Mouse (Mus musculus) myocyte (in vitro differentiated cells): ENCODE data around the gene Pkd1l2. TPM values are rescaled to one million over a fixed set of nuclear protein-coding genes. Genes with fewer than 3 reads are reported as not detected.

Experiments
- H3K27me3 ChIP-seq: one replicate; pipeline ENCODE4 v1.6.1; 2011; ENCODE audit not compliant: control insufficient read depth, insufficient read depth, insufficient read length
- H3K36me3 ChIP-seq: one replicate; pipeline ENCODE4 v1.6.1; 2011; ENCODE audit not compliant: control insufficient read depth, insufficient read depth
- H3K4me2 ChIP-seq: one replicate; pipeline ENCODE4 v1.6.1; 2011; ENCODE audit warnings: low read depth, control low read depth
- H3K4me3 ChIP-seq: one replicate; pipeline ENCODE4 v1.5.1; 2011; ENCODE audit warnings: mild to moderate bottlenecking, control low read depth, moderate library complexity
- H3K79me2 ChIP-seq: one replicate; pipeline ENCODE4 v1.6.1; 2011; ENCODE audit not compliant: control insufficient read depth, insufficient read depth
- H3ac ChIP-seq: one replicate; pipeline ENCODE4 v1.6.1; 2011; ENCODE audit not compliant: control insufficient read depth, insufficient read length
- CEBPB ChIP-seq: IDR thresholded peaks from 2 replicates; pipeline ENCODE4 v1.6.1; 2011; ENCODE audit warnings: mild to moderate bottlenecking, moderate library complexity; ENCODE audit not compliant: poor library complexity, insufficient read depth, severe bottlenecking
- E2F4 ChIP-seq: IDR thresholded peaks from one replicate; pipeline ENCODE4 v1.6.1; 2011; ENCODE audit warnings: mild to moderate bottlenecking, control low read depth, moderate library complexity; ENCODE audit not compliant: insufficient read depth
- MAX ChIP-seq: IDR thresholded peaks from one replicate; pipeline ENCODE4 v1.6.1; 2011; ENCODE audit warnings: low read depth, mild to moderate bottlenecking, control low read depth
- MYOD1 ChIP-seq, 3 experiments: IDR thresholded peaks; one replicate each; pipeline ENCODE4 v1.6.1; 2011; ENCODE audit warnings: control low read depth in 2 of 3, low read depth in 2 of 3, mild to moderate bottlenecking in 2 of 3, moderate library complexity in 1 of 3; ENCODE audit not compliant: insufficient read length in 2 of 3, control insufficient read depth in 1 of 3
- MYOG ChIP-seq, 3 experiments: IDR thresholded peaks; one replicate each; pipeline ENCODE4 v1.6.1; 2011; ENCODE audit warnings: control low read depth in 2 of 3, low read depth in 2 of 3, mild to moderate bottlenecking in 2 of 3; ENCODE audit not compliant: insufficient read length in 2 of 3, control insufficient read depth in 1 of 3, insufficient read depth in 1 of 3
- POLR2A ChIP-seq: IDR thresholded peaks from one replicate; pipeline ENCODE4 v1.6.1; 2011; ENCODE audit warnings: low read depth, mild to moderate bottlenecking, control low read depth, moderate library complexity; ENCODE audit not compliant: insufficient read length
- POLR2AphosphoS2 ChIP-seq: IDR thresholded peaks from one replicate; pipeline ENCODE4 v1.6.1; 2011; ENCODE audit warnings: low read depth, control low read depth; ENCODE audit not compliant: insufficient read length
- REST ChIP-seq: IDR thresholded peaks from one replicate; pipeline ENCODE4 v1.6.1; 2011; ENCODE audit warnings: mild to moderate bottlenecking, control low read depth, moderate library complexity; ENCODE audit not compliant: insufficient read depth, insufficient read length
- SRF ChIP-seq: IDR thresholded peaks from one replicate; pipeline ENCODE4 v1.6.1; 2011; ENCODE audit warnings: low read depth; ENCODE audit not compliant: control insufficient read depth, insufficient read length
- TCF12 ChIP-seq: IDR thresholded peaks from one replicate; pipeline ENCODE4 v1.6.1; 2011; ENCODE audit warnings: mild to moderate bottlenecking, control low read depth; ENCODE audit not compliant: poor library complexity, insufficient read depth, severe bottlenecking
- TCF3 ChIP-seq: IDR thresholded peaks from one replicate; pipeline ENCODE4 v1.6.1; 2011; ENCODE audit warnings: low read depth, control low read depth; ENCODE audit not compliant: insufficient read length
- USF1 ChIP-seq: IDR thresholded peaks from one replicate; pipeline ENCODE4 v1.6.1; 2011; ENCODE audit warnings: low read depth, mild to moderate bottlenecking, control low read depth, moderate library complexity
- polyA plus RNA-seq: library from polyadenylated mRNA; unstranded; fragments of >200 nt; fragmentation: generic; extraction: Trizol; gene quantifications from one replicate; pipeline ENCODE4 v1.2.1, GENCODE M21; 2012; ENCODE audit warnings: missing spikeins

The Pkd1l2 gene
- polyA plus RNA-seq = 0.01 TPM

DNA sequence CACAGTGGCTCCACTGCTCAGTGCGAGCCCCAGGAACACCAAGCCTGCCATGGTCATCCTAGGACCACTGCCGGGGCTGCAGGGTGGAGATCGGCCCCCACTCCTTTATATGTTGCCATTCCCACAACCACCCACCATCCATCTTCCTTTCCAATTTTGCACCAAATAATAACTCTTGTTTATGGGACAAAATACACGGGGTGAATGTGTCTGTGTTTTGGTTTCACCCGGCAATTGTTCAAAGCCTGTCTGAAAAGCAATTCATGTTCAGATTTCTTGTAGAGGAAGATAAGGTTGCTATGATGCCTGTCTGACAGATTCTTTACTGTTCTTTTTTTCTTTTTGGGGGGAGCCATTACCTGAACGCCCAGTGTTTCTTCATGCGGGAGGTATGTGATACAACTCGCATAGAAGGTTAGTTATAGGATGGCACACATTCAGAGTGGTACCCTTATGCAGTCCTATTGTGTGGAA is at the start of gene Pkd1l2:
Gene Pkd1l2, minus strand, starts transcription at position 51 of the 474 bp plus-strand sequence.
- Histone ChIP-seq H3K79me2 (no peaks in the 10 kb centered on the region), H3K4me2 (no peak within 1 kb of the TSS), H3K4me3 (no peak within 1 kb of the TSS), H3ac (no peak within 1 kb of the TSS), H3K27me3 (no peaks in the 10 kb centered on the region), H3K36me3 (no peaks in the 10 kb centered on the region)
- TF ChIP-seq POLR2AphosphoS2 (no peak), MAX (no peak), CEBPB (no peak), MYOD1 (IDR thresholded peaks at IDR 0.05; ENCODE audit: control insufficient read depth in 1 of 3, insufficient read length in 2 of 3, low read depth in 2 of 3) (no peak), POLR2A (no peak), E2F4 (no peak), MYOG (IDR thresholded peaks at IDR 0.05; ENCODE audit: control insufficient read depth in 1 of 3, insufficient read depth in 1 of 3, insufficient read length in 2 of 3, low read depth in 2 of 3) (no peak), TCF3 (no peak), TCF12 (no peak), USF1 (no peak), SRF (no peak), REST (no peak)

GRCm38 (mm10) chr8:117127063-117127462 is 44.8 kb upstream of the Pkd1l2 start:
- Histone ChIP-seq H3K36me3 (no peaks in the 10 kb centered on the region), H3ac (no peak overlapping the region), H3K4me2 (no peak overlapping the region), H3K79me2 (no peaks in the 10 kb centered on the region), H3K4me3 (no peak overlapping the region), H3K27me3 (no peaks in the 10 kb centered on the region)
- TF ChIP-seq E2F4 (no peak), POLR2AphosphoS2 (no peak)

DNA sequence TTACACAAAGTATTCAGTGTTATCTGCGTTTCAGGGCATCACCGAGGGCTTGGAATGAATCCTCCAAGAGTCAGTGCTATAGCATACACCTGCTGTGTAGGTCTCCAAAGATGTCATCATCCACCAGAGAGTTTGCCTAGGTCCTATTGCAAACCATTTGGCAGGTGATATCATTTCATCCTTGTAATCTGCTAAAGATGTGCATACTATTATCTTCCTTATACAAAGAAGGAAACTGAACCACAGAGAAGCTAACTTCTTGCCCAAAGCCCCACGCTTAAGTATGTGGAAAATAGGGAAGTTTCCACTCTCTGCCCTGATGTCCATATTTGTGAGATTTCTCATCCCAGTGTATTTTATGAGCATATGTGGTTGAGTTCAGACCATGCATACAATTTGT is 44.2 kb upstream of the Pkd1l2 start:
- Histone ChIP-seq H3ac (no peak overlapping the region), H3K79me2 (no peaks in the 10 kb centered on the region), H3K27me3 (no peaks in the 10 kb centered on the region), H3K36me3 (no peaks in the 10 kb centered on the region), H3K4me2 (no peak overlapping the region), H3K4me3 (no peak overlapping the region)
- TF ChIP-seq REST (no peak), USF1 (no peak), TCF3 (no peak), POLR2AphosphoS2 (no peak), TCF12 (no peak), POLR2A (no peak), MAX (no peak), E2F4 (no peak), SRF (no peak), MYOG (IDR thresholded peaks at IDR 0.05; ENCODE audit: control insufficient read depth in 1 of 3, insufficient read depth in 1 of 3, insufficient read length in 2 of 3, low read depth in 2 of 3) (no peak), CEBPB (no peak), MYOD1 (IDR thresholded peaks at IDR 0.05; ENCODE audit: control insufficient read depth in 1 of 3, insufficient read length in 2 of 3, low read depth in 2 of 3) (no peak)

DNA sequence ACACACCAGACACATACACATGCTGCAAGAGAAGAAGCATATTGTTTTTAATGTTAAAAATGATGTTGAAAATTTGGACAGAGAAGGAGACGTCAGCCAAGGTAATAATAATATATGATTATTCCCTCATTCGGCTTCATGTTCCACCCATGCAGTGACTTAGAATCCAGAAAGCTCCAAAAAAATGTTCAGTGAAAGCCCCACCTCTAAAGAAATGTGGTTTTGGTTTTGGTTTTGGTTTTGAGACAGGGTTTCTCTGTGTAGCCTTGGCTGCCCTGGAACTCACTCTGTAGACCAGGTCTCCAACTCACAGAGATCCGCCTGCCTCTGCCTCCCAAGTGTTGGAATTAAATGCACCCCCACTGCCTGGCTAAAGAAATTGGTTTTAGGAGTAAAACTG is 43.6 kb upstream of the Pkd1l2 start:
- Histone ChIP-seq H3K4me3 (no peak overlapping the region), H3K79me2 (no peaks in the 10 kb centered on the region), H3K36me3 (no peaks in the 10 kb centered on the region), H3K27me3 (no peaks in the 10 kb centered on the region), H3K4me2 (no peak overlapping the region), H3ac (no peak overlapping the region)
- TF ChIP-seq MAX (no peak), CEBPB (no peak), TCF12 (no peak)

GRCm38 (mm10) chr8:117123850-117124633 is 41.8 kb upstream of the Pkd1l2 start:
- no peak overlapping the region for H3K4me2 ChIP-seq
- TF ChIP-seq TCF12 (no peak), SRF (no peak), REST (no peak), MYOD1 (IDR thresholded peaks at IDR 0.05; ENCODE audit: control insufficient read depth in 1 of 3, insufficient read length in 2 of 3, low read depth in 2 of 3) (no peak), POLR2AphosphoS2 (no peak), E2F4 (no peak), CEBPB (no peak), TCF3 (no peak)
- no peak overlapping the region for H3K4me3 ChIP-seq
- no peaks in the 10 kb centered on the region for H3K79me2 ChIP-seq
- no peaks in the 10 kb centered on the region for H3K27me3 ChIP-seq
- H3K36me3 ChIP-seq = no peaks in the 10 kb centered on the region
- no peak overlapping the region for H3ac ChIP-seq
